Mouse (Mus musculus): ENCODE data around the gene Rbm6.

Gene Rbm6

GRCm38 (mm10) chr9:107750378-107750777, 122.7 kb downstream of the Rbm6 start:
- DNase-seq (ENCODE audit: low spot score in 2 of 2): no peak

DNA sequence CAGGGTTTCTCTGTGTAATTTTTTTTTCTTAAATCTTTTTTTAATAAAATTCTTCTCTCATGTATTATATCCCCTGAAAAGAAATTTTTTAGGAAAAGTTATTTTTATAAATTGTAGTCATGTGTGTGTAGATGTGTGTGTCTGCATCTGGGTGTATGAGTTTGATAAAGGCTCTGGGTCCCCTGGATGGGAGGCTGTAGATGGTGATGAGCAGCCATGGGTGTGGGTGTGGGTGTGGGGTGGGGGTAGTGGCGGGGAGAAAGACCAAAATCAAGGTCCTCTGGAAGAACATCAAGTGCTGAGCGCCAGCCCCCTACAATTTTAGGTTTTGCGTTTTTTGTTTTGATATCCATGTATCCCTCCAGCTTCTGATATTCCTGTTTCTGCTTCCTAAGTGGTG, 125.0 kb downstream of the Rbm6 start:
- DNase-seq (ENCODE audit: low spot score in 2 of 2): no peak

- DNase-seq (ENCODE audit: low spot score in 2 of 2): no peak
Measured at GRCm38 (mm10) chr9:107747310-107747709, 125.7 kb downstream of the Rbm6 start.

DNA sequence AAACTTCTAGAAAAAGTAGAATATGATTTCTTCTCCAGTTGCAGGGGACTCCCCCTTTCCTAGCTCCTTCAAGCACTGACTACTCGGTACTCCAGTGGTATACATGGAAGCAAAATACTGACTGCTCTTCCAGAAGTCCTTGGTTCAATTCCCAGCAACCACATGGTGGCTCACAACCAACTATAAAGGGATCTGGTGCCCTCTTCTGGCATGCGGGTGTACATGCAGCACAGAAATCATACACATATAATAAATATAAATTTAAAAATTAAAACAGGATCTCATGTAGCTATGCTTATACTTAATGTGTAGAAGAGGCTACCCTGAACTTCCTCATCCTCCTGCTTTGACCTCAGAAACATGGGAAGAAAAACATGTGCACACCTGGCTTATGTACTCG, 126.4 kb downstream of the Rbm6 start:
- no peak for DNase-seq (ENCODE audit: low spot score in 2 of 2)

DNA sequence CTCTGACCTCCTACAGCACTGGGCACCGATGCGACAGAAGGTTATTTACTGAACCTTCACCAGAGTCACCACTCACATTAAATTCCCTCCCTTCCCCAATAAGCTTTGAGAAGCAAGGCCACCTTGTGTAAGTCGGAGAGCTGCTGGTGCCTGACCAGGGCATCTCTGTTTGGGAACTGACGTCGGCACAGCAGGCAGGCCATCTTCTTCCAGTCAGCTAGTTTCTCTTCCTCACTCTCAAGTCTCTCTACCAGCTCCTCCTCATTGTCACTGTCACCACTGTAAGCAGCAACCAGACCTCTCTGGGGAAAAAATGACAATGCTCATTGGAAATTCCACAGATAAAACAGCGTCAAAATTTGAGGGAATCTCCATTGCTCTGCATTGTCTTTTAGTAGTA, 129.0 kb downstream of the Rbm6 start:
- DNase-seq (ENCODE audit: low spot score in 2 of 2): no peak

DNA sequence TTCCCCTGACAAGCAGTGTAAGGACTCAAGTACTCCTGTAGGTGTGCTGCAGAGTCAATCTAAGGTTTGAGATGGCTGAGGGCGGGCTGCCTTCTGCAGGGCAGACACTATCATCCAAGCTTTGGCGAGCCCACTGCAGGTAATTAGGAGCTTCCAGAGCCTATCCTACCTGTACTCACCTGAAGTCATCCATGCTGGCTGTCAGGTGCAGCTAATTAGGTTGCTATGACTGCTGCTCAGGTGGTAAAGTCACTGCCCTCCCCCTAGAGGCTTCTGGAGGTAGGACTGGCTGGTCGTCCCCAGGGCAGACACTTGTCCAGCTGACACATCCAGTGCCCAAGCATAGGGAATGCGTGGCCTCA, 134.2 kb downstream of the Rbm6 start:
- DNase-seq (ENCODE audit: low spot score in 2 of 2): no peak

DNA sequence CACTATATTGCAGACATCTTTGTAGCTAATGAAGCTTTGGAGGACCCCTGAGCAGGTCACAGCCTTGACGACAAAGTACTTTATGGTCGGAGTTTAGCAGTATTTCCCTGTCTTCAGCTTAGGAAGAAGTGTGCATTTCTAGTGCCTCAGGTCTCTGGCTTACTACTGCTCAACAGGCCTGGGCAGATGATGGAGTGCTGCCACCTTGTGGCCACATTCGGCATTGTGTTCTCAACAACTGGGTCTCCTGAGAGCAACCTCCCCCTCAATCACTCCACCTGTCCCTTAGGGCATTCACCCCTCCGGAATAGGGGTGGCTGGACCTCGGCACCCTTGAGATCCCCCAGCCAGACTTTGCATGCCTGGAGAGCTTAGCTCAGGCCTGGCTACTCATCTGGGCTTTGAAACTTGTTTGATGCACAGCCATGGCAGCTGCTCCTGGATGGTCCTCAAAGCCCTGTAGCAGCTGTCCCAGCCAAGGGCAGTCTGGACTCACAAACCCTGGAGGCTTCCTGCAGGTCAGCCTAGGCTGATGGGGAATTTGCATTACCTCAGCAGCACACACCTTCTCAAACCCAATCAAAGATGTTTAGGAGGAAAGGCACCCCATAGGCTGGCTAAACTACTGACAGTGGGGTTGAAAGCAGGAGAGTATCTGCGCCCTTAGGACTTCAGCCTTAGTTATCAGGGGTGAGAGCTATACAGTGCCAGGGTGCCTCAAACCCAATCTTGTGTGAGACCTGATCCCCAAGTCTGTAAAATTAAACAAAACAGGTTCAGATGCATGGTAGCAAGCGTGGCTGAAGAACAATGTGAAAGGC, 134.8 kb downstream of the Rbm6 start:
- peak; percentile 86 to 94 for DNase-seq (ENCODE audit: low spot score in 2 of 2)

- DNase-seq (ENCODE audit: low spot score in 2 of 2): peak in 1 of 2 experiments; percentile 69
Measured at GRCm38 (mm10) chr9:107736185-107736485, 136.9 kb downstream of the Rbm6 start.

DNA sequence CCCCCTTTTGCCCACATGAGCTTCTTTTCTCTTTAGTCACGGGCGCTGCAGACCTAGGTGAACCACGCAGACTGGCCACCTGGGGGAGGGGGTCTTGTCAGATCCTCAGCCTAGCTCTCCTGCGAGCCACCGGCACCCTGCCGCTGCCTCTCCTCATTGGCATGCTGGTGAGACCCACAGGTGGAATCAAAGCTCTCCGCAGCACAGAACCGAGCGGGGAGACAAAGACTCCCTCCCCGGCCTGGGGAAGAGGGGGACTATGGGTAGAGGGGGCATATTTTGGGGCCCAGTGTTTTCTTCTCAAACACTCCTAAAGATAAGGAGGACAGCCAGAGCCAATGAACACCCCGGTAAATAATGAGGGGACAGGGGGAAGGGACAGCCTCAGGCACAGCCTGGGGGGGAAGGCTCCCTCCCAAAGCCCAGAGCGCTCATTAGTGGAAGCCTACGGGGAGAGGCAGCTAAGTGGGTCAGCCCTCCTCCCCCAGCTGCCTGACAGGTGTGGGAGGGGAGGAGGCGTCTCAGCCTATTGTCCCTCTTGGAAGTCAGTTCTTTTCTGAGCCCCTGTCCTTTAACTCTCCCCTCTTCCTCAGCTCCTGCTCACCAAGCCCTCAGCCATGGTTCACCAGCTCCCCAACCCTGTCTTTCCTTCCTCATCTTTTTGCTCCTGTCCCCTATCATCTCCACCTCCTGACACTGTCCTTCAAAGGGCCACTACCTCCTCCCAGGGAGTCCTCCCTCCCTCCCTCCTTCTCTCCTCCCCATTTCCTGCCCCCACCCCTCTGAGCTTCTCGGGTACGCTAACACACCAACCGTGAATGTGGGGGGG, 137.5 kb downstream of the Rbm6 start:
- DNase-seq (ENCODE audit: low spot score in 2 of 2): no peak

DNA sequence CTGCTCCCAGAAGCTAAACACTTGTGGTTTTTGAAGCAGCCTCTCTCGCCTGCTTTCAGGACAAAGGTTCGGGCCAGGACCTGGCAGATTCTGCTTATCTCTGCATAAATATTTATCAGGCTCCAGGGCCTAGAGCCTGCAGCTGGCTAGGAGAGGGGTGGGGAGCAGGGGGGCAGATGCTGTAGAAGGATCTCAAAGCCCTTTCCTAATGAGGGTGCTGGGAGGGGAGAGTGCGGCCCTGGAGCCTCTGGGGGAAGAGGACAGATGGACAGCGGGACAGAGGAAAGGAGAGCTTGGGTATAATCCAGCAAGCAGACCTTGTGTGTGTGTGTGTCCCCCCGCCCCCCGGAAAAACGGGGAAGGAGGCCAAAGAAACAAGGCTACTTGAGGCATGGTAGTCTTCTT, 138.5 kb downstream of the Rbm6 start:
- DNase-seq (ENCODE audit: low spot score in 2 of 2): no peak

- DNase-seq (ENCODE audit: low spot score in 2 of 2): no peak
Measured at GRCm38 (mm10) chr9:107729709-107730108, 143.3 kb downstream of the Rbm6 start.

DNA sequence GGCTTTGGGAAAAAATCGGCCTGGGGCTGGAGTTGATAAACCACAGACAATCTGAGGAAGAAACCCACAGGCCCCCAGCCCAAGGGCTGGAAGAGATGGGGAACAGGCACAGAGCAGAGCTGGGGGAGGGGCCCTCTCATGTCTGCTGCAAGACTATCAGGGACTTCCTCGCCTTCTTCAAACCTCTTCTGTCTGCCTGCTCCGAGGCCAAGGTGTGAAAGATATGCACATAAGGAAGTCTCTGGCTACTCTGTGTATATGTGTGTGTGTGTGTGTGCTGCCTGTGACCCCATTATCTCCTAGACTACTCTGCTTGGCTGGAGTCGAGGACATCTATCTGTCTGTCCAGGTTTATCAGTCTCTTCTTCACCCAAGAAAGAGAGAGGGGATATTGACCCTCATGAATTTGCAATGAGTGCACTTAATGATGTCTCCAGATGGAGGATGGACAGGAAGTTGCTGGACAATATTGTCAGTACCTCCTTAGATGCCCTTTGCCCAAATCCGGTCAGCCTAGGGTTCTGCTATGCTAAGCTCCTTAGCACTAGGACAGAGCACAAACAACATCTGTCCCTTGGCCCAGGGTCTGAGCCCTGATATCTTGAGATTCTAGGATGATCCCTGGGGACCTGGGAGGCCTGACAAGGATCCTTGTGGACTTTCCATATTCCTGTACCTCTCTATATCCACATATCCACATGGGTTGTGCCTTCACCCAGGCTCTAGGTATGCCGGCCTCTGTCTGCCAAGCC, 143.9 kb downstream of the Rbm6 start:
- DNase-seq (ENCODE audit: low spot score in 2 of 2): no peak

GRCm38 (mm10) chr9:107727041-107727440, 146.0 kb downstream of the Rbm6 start:
- no peak for DNase-seq (ENCODE audit: low spot score in 2 of 2)

DNA sequence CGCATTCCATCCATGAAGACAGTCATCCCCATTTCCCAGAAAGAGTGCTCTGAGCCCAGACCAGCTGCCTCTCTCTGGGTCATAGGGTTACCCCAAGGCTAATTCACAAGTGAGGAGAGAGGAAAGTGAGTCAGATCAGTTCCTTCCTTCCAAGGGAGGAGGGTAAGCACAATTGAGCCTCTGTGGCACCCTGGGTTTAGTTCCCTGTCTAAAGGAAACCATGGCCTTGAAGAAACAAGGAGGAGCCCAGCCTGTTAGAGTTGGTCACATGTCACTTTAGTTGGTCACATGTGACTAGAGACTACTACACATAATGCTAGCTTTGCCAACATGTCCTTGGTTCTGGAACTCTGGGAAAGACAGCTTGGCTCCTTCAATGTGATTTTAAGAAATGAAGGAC, 148.2 kb downstream of the Rbm6 start:
- no peak for DNase-seq (ENCODE audit: low spot score in 2 of 2)

GRCm38 (mm10) chr9:107723794-107724531, 149.1 kb downstream of the Rbm6 start:
- no peak for DNase-seq (ENCODE audit: low spot score in 2 of 2)

All from cerebellum, postnatal 4 days (tissue).